16 mouse cellular contexts compared by ENCODE assay signal in the genomic region with DNA sequence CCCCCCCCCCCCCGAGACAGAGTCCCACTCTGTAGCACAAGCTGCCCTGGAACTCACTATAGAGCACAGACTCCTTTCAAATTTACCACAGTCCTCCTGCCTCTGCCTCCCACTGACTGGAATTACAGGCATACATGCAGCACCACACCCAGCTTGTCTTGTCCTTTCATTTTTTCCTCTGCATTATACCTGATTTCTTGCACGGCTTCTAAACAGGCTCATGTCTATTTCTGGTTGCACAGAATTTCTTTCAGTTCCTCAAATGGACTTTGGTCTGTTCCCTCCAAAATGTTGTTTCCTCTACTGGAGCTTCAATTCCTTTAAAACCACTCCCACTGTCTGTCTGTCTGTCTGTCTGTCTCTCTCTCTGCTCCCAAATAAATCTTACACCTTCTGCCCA. TPM values are rescaled to one million over a fixed set of nuclear protein-coding genes. Genes with fewer than 3 reads are reported as not detected.
DNase-seq lines count a peak whose midpoint lies in the region; ATAC-seq and TF ChIP-seq lines count a peak whose summit lies in the region.
"Had no signal": no experiment of that assay in that cellular context is flagged by ENCODE, and none has a peak within 500 bp of the region (broad histone marks: within the 10 kb centered on the region; RNA-seq: fewer than 3 reads in every experiment).

No protein-coding gene starts in this region.

- H3K27me3 ChIP-seq in liver, adult 2 months (ENCODE audit: control insufficient read depth, insufficient read depth, low read length): no peaks in the 10 kb centered on the region
- no peaks in the 10 kb centered on the region for H3K27me3 ChIP-seq in liver, embryonic 14.5 days (ENCODE audit: control insufficient read depth, insufficient read depth, low read length)
- no peaks in the 10 kb centered on the region for H3K27me3 ChIP-seq in small intestine, adult 2 months (ENCODE audit: control insufficient read depth, insufficient read depth, low read length)
- H3K27me3 ChIP-seq: lung, embryonic 15.5 days; midbrain, embryonic 13.5 days; Patski had no signal

- H3K9me3 ChIP-seq in liver, embryonic 14.5 days (ENCODE audit: control insufficient read depth, low read length): no peaks in the 10 kb centered on the region
- H3K9me3 ChIP-seq: lung, embryonic 15.5 days; midbrain, embryonic 13.5 days had no signal

- H3K4me3 ChIP-seq in liver, adult 2 months (ENCODE audit: insufficient read depth, low read depth, low read length): no peak overlapping the region
- H3K4me3 ChIP-seq in bone marrow, adult 2 months (replicated peaks; ENCODE audit: control insufficient read depth, low read depth, low read length): peak overlapping the region; percentile 70
- H3K4me3 ChIP-seq in liver, embryonic 14.5 days (ENCODE audit: insufficient read depth in 1 of 2, low read depth in 2 of 2, low read length in 2 of 2): no peak overlapping the region
- H3K4me3 ChIP-seq in small intestine, adult 2 months (ENCODE audit: low read depth, low read length): no peak overlapping the region
- H3K4me3 ChIP-seq: erythroblast, embryonic 14.5 days; lung, embryonic 15.5 days; midbrain, embryonic 13.5 days had no signal

- no peak overlapping the region for H3K9ac ChIP-seq in liver, adult 2 months (ENCODE audit: low read depth, low read length)
- H3K9ac ChIP-seq in liver, embryonic 14.5 days (replicated peaks): no peak overlapping the region
- H3K9ac ChIP-seq: lung, embryonic 15.5 days; midbrain, embryonic 13.5 days had no signal

- peak; percentile 32 for DNase-seq in liver, adult 2 months (ENCODE audit: extremely low read depth, low read depth, low spot score)
- DNase-seq in liver: no peak
- DNase-seq in liver, embryonic 14.5 days (ENCODE audit: low read depth in 3 of 3, low spot score in 3 of 3): no peak
- no peak for DNase-seq in cerebellum, postnatal 4 days (ENCODE audit: low spot score in 2 of 2)
- no peak for DNase-seq in left cerebral cortex, adult 18-20 months (ENCODE audit: low spot score in 2 of 2)
- DNase-seq: cerebellum, adult 18-20 months; kidney, adult 18-20 months; kidney, postnatal 36 days had no signal

- no peak overlapping the region for H3K27ac ChIP-seq in liver, adult 2 months (replicated peaks; ENCODE audit: insufficient read depth, low read depth, low read length)
- H3K27ac ChIP-seq in bone marrow, adult 2 months (ENCODE audit: control insufficient read depth, insufficient read depth, low read depth, low read length, poor library complexity): peak overlapping the region; percentile 51; the same call in 1 of the 2 replicates
- no peak overlapping the region for H3K27ac ChIP-seq in liver, embryonic 14.5 days
- H3K27ac ChIP-seq in small intestine, adult 2 months (ENCODE audit: insufficient read depth, low read depth, low read length): peak overlapping the region; percentile 57; the same call in 1 of the 2 replicates
- H3K27ac ChIP-seq: lung, embryonic 15.5 days; midbrain, embryonic 13.5 days; stomach, postnatal 0 days had no signal

- H3K4me1 ChIP-seq in liver, adult 2 months (ENCODE audit: control insufficient read depth, insufficient read depth, low read length): no peaks in the 10 kb centered on the region
- H3K4me1 ChIP-seq in bone marrow, adult 2 months (ENCODE audit: control insufficient read depth, insufficient read depth, low read length): peaks cover 1% of the 10 kb centered on the region; the same call in 1 of the 2 replicates
- peaks cover 0 to 3% of the 10 kb centered on the region in 2 experiments; a peak in 1 of 4 replicates for H3K4me1 ChIP-seq in liver, embryonic 14.5 days (replicated peaks; ENCODE audit: control insufficient read depth in 2 of 2, insufficient read depth in 2 of 2, low read length in 1 of 2)
- peaks cover 12% of the 10 kb centered on the region; the same call in 1 of the 2 replicates for H3K4me1 ChIP-seq in small intestine, adult 2 months (ENCODE audit: control insufficient read depth, insufficient read depth, insufficient read length, low read length)
- H3K4me1 ChIP-seq: lung, embryonic 15.5 days; midbrain, embryonic 13.5 days had no signal

- no peaks in the 10 kb centered on the region for H3K36me3 ChIP-seq in liver, adult 2 months (ENCODE audit: control insufficient read depth, insufficient read depth, low read length)
- no peaks in the 10 kb centered on the region for H3K36me3 ChIP-seq in liver, embryonic 14.5 days (replicated peaks; ENCODE audit: control insufficient read depth, insufficient read depth, low read depth)
- no peaks in the 10 kb centered on the region for H3K36me3 ChIP-seq in small intestine, adult 2 months (ENCODE audit: control insufficient read depth, insufficient read depth, low read length)
- H3K36me3 ChIP-seq: lung, embryonic 15.5 days; midbrain, embryonic 13.5 days had no signal

- no peak for TF ChIP-seq EP300 in liver, embryonic 14.5 days (IDR thresholded peaks at IDR 0.05; ENCODE audit: low read depth)

- TF ChIP-seq CTCF in liver, adult 2 months (IDR thresholded peaks at IDR 0.05; ENCODE audit: low read depth, low read length): no peak
- TF ChIP-seq CTCF in bone marrow, adult 2 months (IDR thresholded peaks at IDR 0.05; ENCODE audit: control insufficient read depth, insufficient read depth, low read length): no peak
- no peak for TF ChIP-seq CTCF in liver, embryonic 14.5 days (IDR thresholded peaks at IDR 0.05; ENCODE audit: low read depth)
- no peak for TF ChIP-seq CTCF in small intestine, adult 2 months (IDR thresholded peaks at IDR 0.05; ENCODE audit: extremely low read depth, insufficient read length, insufficient replicate concordance, low read depth, low read length)

- TF ChIP-seq POLR2A in liver, adult 2 months (IDR thresholded peaks at IDR 0.05; ENCODE audit: extremely low read depth, insufficient read depth, low read length): no peak
- no peak for TF ChIP-seq POLR2A in bone marrow, adult 2 months (IDR thresholded peaks at IDR 0.05; ENCODE audit: borderline replicate concordance, control insufficient read depth, low read depth, low read length)
- no peak for TF ChIP-seq POLR2A in small intestine, adult 2 months (IDR thresholded peaks at IDR 0.05; ENCODE audit: low read depth, low read length)

- H3K4me2 ChIP-seq in liver, embryonic 14.5 days (ENCODE audit: low read depth): peak overlapping the region; percentile 6; the same call in 1 of the 2 replicates
- H3K4me2 ChIP-seq: lung, embryonic 15.5 days; midbrain, embryonic 13.5 days had no signal

- WGBS in liver, adult 2 months: 15% methylated on average over 2 of the region's 2 CpGs
- 2% methylated on average over 2 of the region's 2 CpGs for WGBS in bone marrow, adult 2 months
- 5% methylated on average over 2 of the region's 2 CpGs for WGBS in liver, embryonic 14.5 days (ENCODE audit: insufficient replicate concordance)
- 16% methylated on average over 2 of the region's 2 CpGs for WGBS in small intestine, adult 2 months

- ATAC-seq in liver, embryonic 14.5 days (ENCODE audit: insufficient read depth): no peak
- ATAC-seq: hindbrain, embryonic 16.5 days; midbrain, embryonic 13.5 days; Patski had no signal

- no peaks in the 10 kb centered on the region for H3K79me2 ChIP-seq in liver, adult 2 months (ENCODE audit: control insufficient read depth, insufficient read depth, low read length)

RNA-seq across cellular contexts. Expression of a gene that starts 16.6 kb away (rescaled TPM):
- total RNA-seq in liver, adult 2 months (2014; rRNA removed): 17.9 and 27.7 TPM in 2 replicates
- 6.5 and 8.5 TPM in 2 replicates for polyA plus RNA-seq in liver, adult 2 months (2012; rRNA removed)
- polyA plus RNA-seq in bone marrow, adult 2 months (2011; ENCODE audit: insufficient read depth, insufficient read length, low replicate concordance, missing spikeins): 22.3 and 55.4 TPM in 2 replicates
- polyA plus RNA-seq in liver, embryonic 14.5 days (2012; rRNA removed): 11.0 and 13.4 TPM in 2 replicates
- 6.1 and 7.5 TPM in 2 replicates for polyA plus RNA-seq in liver, embryonic 14.5 days (2014; fragmentation: Nextera tagmentation; extraction: Ambion mirVana)
- 16.9 and 33.3 TPM in 2 replicates for polyA plus RNA-seq in small intestine, adult 2 months (2012; rRNA removed)
- 10 to 100 TPM; 62.4 to 66.7 TPM for total RNA-seq in left cerebral cortex, adult 18-20 months (2021)

Comparison
In these comparisons a context has a peak if more than half of its experiments do, and no peak if none do; other contexts are left out.
1. H3K27ac ChIP-seq: peak in bone marrow, adult 2 months (single experiment) and small intestine, adult 2 months (single experiment); none in liver, adult 2 months (single experiment) and liver, embryonic 14.5 days (single experiment).